Mouse (Mus musculus): Measurements from ENCODE around the gene Plch2. TPM values are rescaled to one million over a fixed set of nuclear protein-coding genes. Genes with fewer than 3 reads are reported as not detected.

Plch2 gene
- total RNA-seq, 1 experiment from 2014 or later, result not detected

DNA sequence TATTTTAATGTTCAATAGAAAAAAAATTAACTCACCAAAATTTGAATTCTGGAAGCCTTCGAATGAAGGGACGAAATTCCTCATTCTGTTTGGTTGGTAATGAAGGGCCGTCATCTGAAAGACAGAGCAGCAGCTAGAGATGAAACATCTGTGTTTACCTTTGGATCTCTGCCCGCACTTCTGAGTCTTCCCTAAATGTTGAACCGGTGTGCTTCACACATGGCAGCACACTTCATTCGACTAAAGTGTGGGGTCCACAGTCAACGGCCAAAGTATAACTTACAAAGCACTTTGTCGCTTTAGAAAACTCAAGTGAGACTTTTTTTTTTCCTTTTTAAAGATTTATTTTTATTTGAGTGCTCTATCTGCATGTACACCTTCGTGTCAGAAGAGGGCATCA lies 20.1 kb upstream of the Plch2 start:
- ATAC-seq (ENCODE audit: extremely low read depth, insufficient number of reproducible peaks, low FRiP score, poor library complexity, severe bottlenecking), result no peak

DNA sequence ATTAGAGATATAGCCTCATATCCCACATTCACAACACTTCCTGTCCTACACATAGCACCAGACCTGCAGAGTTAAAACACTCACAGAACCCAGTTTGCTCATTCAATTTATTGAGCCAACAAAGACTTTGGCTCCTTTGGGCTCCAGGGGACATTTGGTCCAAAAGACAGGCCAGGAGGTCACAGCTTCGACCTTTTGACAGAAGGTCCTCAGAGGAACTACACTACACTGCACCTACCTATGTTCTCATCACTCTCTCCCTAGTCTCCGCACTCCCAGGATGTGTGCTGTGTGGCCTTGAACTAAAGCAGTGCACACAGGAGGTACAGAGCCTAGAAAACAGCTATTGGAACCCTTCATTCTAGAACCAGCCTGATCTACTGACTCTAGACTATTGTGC lies 19.2 kb upstream of the Plch2 start:
- no peak for ATAC-seq (ENCODE audit: extremely low read depth, insufficient number of reproducible peaks, low FRiP score, poor library complexity, severe bottlenecking)

- ATAC-seq (ENCODE audit: extremely low read depth, insufficient number of reproducible peaks, low FRiP score, poor library complexity, severe bottlenecking), result no peak
Observed at GRCm38 (mm10) chr4:155075137-155075536, 18.6 kb upstream of the Plch2 start.

GRCm38 (mm10) chr4:155074418-155074817 lies 17.8 kb upstream of the Plch2 start:
- no peak for ATAC-seq (ENCODE audit: extremely low read depth, insufficient number of reproducible peaks, low FRiP score, poor library complexity, severe bottlenecking)

GRCm38 (mm10) chr4:155070921-155071320 lies 14.3 kb upstream of the Plch2 start:
- no peak for ATAC-seq (ENCODE audit: extremely low read depth, insufficient number of reproducible peaks, low FRiP score, poor library complexity, severe bottlenecking)

DNA sequence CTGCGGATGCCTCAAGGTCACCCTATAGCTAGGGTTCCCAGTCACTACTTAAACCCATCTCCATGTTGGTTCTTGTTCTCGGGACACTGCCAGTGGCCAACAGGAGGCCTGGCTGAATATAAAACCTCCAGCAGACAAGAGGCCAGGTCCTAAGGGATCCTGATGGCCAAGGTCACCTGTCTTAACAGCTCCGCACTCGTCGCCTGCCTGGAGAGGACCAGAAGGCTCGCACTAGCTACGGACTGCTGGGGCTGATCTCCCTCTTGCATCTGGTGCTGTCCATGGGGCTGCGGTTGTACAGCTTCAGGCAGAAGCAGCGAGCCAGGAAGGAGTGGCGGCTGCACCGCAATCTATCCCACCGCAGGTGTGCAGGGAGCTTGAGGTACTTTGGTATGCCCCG lies 13.6 kb upstream of the Plch2 start:
- ATAC-seq (ENCODE audit: extremely low read depth, insufficient number of reproducible peaks, low FRiP score, poor library complexity, severe bottlenecking), result no peak

DNA sequence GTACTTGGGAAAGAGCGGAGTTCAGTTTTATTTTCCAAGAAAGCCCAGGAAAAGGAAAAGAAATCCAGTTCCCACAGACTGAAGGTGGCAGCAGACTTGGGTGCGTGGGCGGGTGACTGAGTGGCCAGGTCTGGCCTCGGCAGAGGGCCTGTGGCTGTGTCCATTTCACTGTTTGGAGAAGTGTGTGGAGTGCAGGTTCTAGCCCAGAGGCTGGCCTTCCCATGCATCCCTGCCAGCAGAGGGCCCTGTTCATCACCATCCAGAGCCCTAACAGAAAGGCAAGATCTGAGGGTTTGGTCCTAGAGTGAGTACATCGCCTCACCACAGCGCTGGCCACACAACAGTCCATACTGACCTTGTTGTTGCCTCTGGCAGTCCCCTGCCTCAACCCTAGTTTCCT lies 12.6 kb upstream of the Plch2 start:
- no peak for ATAC-seq (ENCODE audit: extremely low read depth, insufficient number of reproducible peaks, low FRiP score, poor library complexity, severe bottlenecking)

- ATAC-seq (ENCODE audit: extremely low read depth, insufficient number of reproducible peaks, low FRiP score, poor library complexity, severe bottlenecking), result no peak
Observed at GRCm38 (mm10) chr4:155068357-155068972, 11.9 kb upstream of the Plch2 start.

DNA sequence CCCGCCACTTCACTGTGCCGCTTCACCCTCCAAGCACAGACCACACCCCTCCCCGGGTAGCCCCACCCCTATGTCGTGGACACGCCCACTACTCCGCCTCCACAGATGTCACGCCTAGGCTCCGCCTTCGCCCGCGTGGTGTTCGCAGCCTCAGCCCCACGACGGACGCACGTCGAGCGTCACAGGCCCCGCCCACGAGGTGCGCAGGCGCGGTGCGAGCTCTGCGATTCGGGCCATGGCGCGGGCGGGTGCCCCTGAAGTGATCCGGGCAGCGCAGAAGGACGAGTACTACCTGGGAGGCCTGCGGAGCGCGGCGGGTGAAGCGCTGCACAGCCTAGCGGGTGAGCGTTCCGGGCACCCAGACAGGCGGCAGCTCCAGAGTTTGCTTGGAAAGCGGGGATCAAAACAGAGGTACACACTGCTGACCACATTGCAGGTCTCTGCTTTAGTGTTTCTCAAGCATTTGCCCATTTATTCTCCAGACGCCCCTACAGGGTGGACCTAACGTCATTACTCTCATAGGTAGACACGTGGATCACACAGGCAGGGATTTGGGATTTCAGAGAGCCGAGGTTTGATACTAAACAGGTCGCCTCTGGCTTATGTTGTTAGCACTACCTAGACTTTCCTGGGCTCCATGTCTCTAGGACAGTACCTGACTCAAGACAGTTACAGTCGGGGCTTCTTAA lies 10.4 kb upstream of the Plch2 start, which contains the start of gene Pex10:
Gene Pex10, plus strand, starts transcription at position 183 of the 689 bp plus-strand sequence.
- ATAC-seq (ENCODE audit: extremely low read depth, insufficient number of reproducible peaks, low FRiP score, poor library complexity, severe bottlenecking), result peak; percentile 92

GRCm38 (mm10) chr4:155065970-155066833 lies 9.6 kb upstream of the Plch2 start:
- ATAC-seq (ENCODE audit: extremely low read depth, insufficient number of reproducible peaks, low FRiP score, poor library complexity, severe bottlenecking), result peak; percentile 45

DNA sequence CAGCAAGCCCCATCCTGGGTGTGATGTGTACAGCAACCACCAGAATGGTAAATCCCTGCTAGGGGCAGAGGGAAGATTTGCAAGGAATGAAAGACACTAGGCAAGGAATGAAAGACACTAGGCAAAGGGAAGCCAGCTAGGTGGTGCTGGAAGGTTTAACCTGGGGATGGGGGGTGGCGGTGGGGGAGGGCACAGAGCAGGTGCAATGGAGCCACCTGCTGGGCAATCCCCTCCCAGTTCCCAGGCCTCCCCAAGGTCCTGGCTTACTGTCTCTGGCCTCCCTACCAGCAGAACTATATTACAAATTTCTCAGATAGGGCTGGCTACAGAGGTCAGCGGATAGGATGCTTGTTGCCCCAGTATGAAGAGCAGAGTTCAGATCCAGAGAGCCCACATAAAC lies 7.9 kb upstream of the Plch2 start:
- ATAC-seq (ENCODE audit: extremely low read depth, insufficient number of reproducible peaks, low FRiP score, poor library complexity, severe bottlenecking), result no peak

- no peak for ATAC-seq (ENCODE audit: extremely low read depth, insufficient number of reproducible peaks, low FRiP score, poor library complexity, severe bottlenecking)
Observed at GRCm38 (mm10) chr4:155063895-155064294, 7.3 kb upstream of the Plch2 start.

DNA sequence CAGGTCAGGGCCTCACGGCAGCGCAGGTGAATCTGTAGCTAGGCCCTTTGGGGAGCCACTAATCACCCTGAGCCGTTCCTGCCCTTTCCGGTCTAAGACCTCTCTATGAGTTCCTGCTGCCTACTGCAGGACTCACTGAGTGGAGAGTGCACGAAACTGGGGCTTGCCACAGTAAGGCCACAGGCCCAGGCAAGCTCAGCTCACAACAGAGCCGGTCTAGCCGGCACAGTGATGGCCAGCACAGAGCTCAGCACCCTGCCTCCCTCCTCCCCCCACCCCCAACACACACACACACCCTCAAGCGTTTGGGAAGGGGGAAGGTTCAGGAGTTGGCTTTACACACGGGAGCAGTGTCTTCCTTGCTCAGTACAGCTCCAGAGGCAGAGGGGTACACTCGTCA lies 1.7 kb upstream of the Plch2 start:
- ATAC-seq (ENCODE audit: extremely low read depth, insufficient number of reproducible peaks, low FRiP score, poor library complexity, severe bottlenecking), result no peak

DNA sequence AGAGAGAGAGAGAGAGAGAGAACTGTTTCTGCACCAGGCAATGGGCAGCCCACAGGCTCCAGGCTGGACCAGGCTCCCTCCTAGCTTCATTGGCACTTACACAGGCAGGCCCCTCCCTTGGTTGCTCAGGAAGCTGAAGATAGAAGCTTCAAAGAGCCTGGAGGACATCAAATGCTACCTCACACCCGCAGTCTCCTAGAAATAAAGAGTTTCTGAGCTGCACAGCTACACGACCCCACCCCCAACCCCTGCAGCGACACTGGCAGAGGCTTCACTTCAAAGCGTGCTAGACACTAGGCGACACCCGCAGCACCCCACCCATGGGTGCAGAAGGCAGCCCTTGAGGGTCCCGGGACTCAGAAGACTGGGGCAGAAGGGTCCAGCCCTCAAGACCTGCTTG lies 6.5 kb downstream of the Plch2 start:
- no peak for ATAC-seq (ENCODE audit: extremely low read depth, insufficient number of reproducible peaks, low FRiP score, poor library complexity, severe bottlenecking)

- ATAC-seq (ENCODE audit: extremely low read depth, insufficient number of reproducible peaks, low FRiP score, poor library complexity, severe bottlenecking), result no peak
Observed at GRCm38 (mm10) chr4:155046636-155047035, 9.9 kb downstream of the Plch2 start.

DNA sequence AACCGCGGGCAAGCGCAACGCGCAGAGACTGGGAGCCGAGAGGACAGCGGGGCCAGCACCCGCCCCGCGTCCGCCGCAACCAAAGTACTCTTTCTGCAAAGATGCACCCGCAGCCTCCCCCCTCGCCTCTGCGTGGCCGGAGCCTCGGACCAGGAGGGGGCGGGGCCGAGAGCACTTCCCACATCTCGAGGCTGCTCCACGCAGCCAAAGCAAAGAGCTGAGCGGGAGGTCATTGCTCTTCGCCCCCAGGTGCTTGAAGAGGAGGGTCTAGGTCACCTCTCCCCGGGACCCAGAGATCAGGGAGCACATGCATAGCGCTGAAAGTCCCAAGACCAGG lies 13.3 kb downstream of the Plch2 start:
- no peak for ATAC-seq (ENCODE audit: extremely low read depth, insufficient number of reproducible peaks, low FRiP score, poor library complexity, severe bottlenecking)

DNA sequence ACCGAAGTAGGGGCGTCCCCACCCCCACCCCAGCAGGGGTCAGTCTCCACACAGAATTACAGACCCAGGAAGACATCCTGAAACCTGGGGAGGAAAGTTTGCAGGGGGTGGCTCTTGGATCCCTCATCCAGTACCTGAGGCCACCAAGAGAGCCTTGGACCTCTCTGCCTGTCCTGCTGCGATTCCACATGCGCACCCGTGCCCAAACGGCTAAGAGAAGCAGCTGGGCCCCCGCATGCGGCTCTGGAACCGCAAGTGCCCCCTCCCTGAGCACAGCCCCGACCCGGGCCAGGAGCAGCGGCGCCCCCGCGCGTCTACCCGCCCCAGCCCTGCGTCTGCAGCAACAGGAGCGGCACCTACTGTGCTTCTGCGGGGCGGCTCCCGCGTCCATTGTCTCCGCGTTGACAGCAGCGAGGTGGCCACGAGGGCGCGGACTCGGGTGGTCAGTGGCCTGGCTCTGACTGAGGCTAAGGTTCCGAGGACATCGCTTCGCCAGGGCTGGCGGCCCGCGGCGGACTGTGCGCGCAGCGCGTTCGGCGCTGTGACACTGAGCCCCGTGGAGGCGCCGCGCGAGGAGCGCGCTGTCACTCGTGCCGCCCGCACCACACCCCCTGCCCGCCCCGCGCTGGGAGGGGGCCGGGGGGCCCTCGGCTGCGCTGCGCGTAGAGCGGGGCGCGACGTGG lies 13.8 kb downstream of the Plch2 start:
- no peak for ATAC-seq (ENCODE audit: extremely low read depth, insufficient number of reproducible peaks, low FRiP score, poor library complexity, severe bottlenecking)

GRCm38 (mm10) chr4:155040696-155041095 lies 15.9 kb downstream of the Plch2 start:
- no peak for ATAC-seq (ENCODE audit: extremely low read depth, insufficient number of reproducible peaks, low FRiP score, poor library complexity, severe bottlenecking)

- ATAC-seq (ENCODE audit: extremely low read depth, insufficient number of reproducible peaks, low FRiP score, poor library complexity, severe bottlenecking), result no peak
Observed at GRCm38 (mm10) chr4:155040197-155040596, 16.4 kb downstream of the Plch2 start.
